In the genomic region with DNA sequence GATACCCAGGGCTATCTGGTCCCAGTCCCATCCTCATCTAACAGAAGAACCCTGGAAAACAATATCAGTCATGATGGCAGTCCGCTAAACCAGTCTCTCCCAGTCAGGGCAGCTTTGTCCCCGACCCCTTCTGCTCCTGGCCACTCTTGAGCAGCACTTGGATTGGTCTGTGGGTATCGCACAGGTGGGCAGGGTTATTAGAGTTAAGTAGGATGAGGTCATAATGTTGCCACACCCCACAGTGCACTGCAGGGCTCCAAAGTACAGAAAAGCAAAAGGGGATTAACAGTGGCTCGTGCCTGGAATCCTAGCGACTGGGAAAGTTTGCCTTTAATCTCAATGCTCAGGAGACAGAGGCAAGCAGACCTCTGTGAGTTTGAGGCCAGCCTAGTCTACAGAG, we compare ENCODE assay signal across 27 mouse cellular contexts. TPM values are rescaled to one million over a fixed set of nuclear protein-coding genes. Genes with fewer than 3 reads are reported as not detected.
DNase-seq lines count a peak whose midpoint lies in the region; ATAC-seq lines count a peak whose summit lies in the region.
"Had no signal": no experiment of that assay in that cellular context is flagged by ENCODE, and none has a peak within 500 bp of the region (broad histone marks: within the 10 kb centered on the region; RNA-seq: fewer than 3 reads in every experiment).

No protein-coding gene starts in this region.

- H3K27me3 ChIP-seq in heart, embryonic 15.5 days = no peaks in the 10 kb centered on the region
- no peaks in the 10 kb centered on the region for H3K27me3 ChIP-seq in embryonic facial prominence, embryonic 12.5 days
- H3K27me3 ChIP-seq in intestine, embryonic 16.5 days (replicated peaks; ENCODE audit: control insufficient read depth, insufficient read depth, low read length) = no peaks in the 10 kb centered on the region
- H3K27me3 ChIP-seq: CH12.LX; forebrain, embryonic 12.5 days; hindbrain, embryonic 15.5 days; kidney, embryonic 15.5 days; limb, embryonic 13.5 days had no signal

- H3K4me3 ChIP-seq in heart, embryonic 15.5 days = no peak overlapping the region
- H3K4me3 ChIP-seq in embryonic facial prominence, embryonic 12.5 days = no peak overlapping the region
- no peak overlapping the region for H3K4me3 ChIP-seq in intestine, embryonic 16.5 days (ENCODE audit: low read length)
- H3K4me3 ChIP-seq: forebrain, embryonic 12.5 days; gastrocnemius, adult 2 months; hindbrain, embryonic 15.5 days; kidney, embryonic 15.5 days; limb, embryonic 13.5 days had no signal

- H3K9ac ChIP-seq in heart, embryonic 15.5 days = no peak overlapping the region
- H3K9ac ChIP-seq in embryonic facial prominence, embryonic 12.5 days = no peak overlapping the region; the same call in 1 of the 2 replicates
- H3K9ac ChIP-seq in intestine, embryonic 16.5 days (ENCODE audit: low read depth, low read length) = no peak overlapping the region
- H3K9ac ChIP-seq: forebrain, embryonic 12.5 days; hindbrain, embryonic 15.5 days; kidney, embryonic 15.5 days; limb, embryonic 13.5 days had no signal

- no peaks in the 10 kb centered on the region for H3K9me3 ChIP-seq in heart, embryonic 15.5 days (replicated peaks)
- no peaks in the 10 kb centered on the region for H3K9me3 ChIP-seq in embryonic facial prominence, embryonic 12.5 days
- no peaks in the 10 kb centered on the region for H3K9me3 ChIP-seq in intestine, embryonic 16.5 days (ENCODE audit: control insufficient read depth, low read length)
- H3K9me3 ChIP-seq: hindbrain, embryonic 15.5 days; kidney, embryonic 15.5 days; limb, embryonic 13.5 days had no signal

- ATAC-seq in heart, embryonic 15.5 days (replicated peaks; ENCODE audit: insufficient number of reproducible peaks, insufficient read depth, low FRiP score, low read depth) = no peak
- ATAC-seq in embryonic facial prominence, embryonic 12.5 days (ENCODE audit: insufficient number of reproducible peaks, insufficient read depth, low FRiP score, low TSS enrichment) = no peak
- ATAC-seq in intestine, embryonic 16.5 days = peak; percentile 78
- no peak for ATAC-seq in activated CD4-positive, CD25-positive, alpha-beta regulatory T cell, adult 4 months

- H3K4me2 ChIP-seq in heart, embryonic 15.5 days = no peak overlapping the region
- H3K4me2 ChIP-seq in embryonic facial prominence, embryonic 12.5 days (replicated peaks) = no peak overlapping the region
- no peak overlapping the region for H3K4me2 ChIP-seq in intestine, embryonic 16.5 days (ENCODE audit: low read depth, low read length)
- H3K4me2 ChIP-seq: forebrain, embryonic 12.5 days; hindbrain, embryonic 15.5 days; kidney, embryonic 15.5 days; limb, embryonic 13.5 days had no signal

- H3K27ac ChIP-seq in heart, embryonic 15.5 days = peak overlapping the region; percentile 49; the same call in 1 of the 2 replicates
- H3K27ac ChIP-seq in embryonic facial prominence, embryonic 12.5 days = peak overlapping the region; percentile 55; the same call in 1 of the 2 replicates
- H3K27ac ChIP-seq in intestine, embryonic 16.5 days (ENCODE audit: low read length) = no peak overlapping the region
- H3K27ac ChIP-seq: forebrain, embryonic 12.5 days; gastrocnemius, adult 2 months; hindbrain, embryonic 15.5 days; kidney, embryonic 15.5 days; limb, embryonic 13.5 days had no signal

- DNase-seq in heart, adult 18-20 months = no peak
- peak; percentile 34 for DNase-seq in R1 (ENCODE audit: low read depth, low spot score)
- no peak for DNase-seq in ovary, postnatal 14 days (ENCODE audit: low spot score)
- DNase-seq: B cell, adult 2 months; cerebellum, adult 8-10 months; cerebellum, postnatal 36 days; kidney, adult 11 months; kidney, postnatal 36 days; lung, adult 18-20 months; midbrain, embryonic 14.5 days; thymus, postnatal 4 days had no signal

- H3K4me1 ChIP-seq in heart, embryonic 15.5 days (replicated peaks) = peaks cover 57% of the 10 kb centered on the region
- H3K4me1 ChIP-seq in embryonic facial prominence, embryonic 12.5 days = peaks cover 37% of the 10 kb centered on the region
- peaks cover 26% of the 10 kb centered on the region for H3K4me1 ChIP-seq in intestine, embryonic 16.5 days (ENCODE audit: control insufficient read depth, insufficient read depth, low read length)
- H3K4me1 ChIP-seq: hindbrain, embryonic 15.5 days had no signal

- H3K36me3 ChIP-seq in heart, embryonic 15.5 days = no peaks in the 10 kb centered on the region
- H3K36me3 ChIP-seq in embryonic facial prominence, embryonic 12.5 days = no peaks in the 10 kb centered on the region; the same call in 1 of the 2 replicates
- H3K36me3 ChIP-seq in intestine, embryonic 16.5 days (ENCODE audit: control insufficient read depth, insufficient read depth, low read length) = no peaks in the 10 kb centered on the region
- H3K36me3 ChIP-seq: forebrain, embryonic 12.5 days; G1E; hindbrain, embryonic 15.5 days; kidney, embryonic 15.5 days had no signal

- WGBS in heart, embryonic 15.5 days = 62% methylated on average over 5 of the region's 5 CpGs
- 43% methylated on average over 5 of the region's 5 CpGs for WGBS in embryonic facial prominence, embryonic 12.5 days
- WGBS in intestine, embryonic 16.5 days = 55% methylated on average over 5 of the region's 5 CpGs

RNA-seq across cellular contexts. Expression of gene Bmp7, which starts 17.5 kb away (rescaled TPM):
- 31.3 and 35.1 TPM in 2 replicates for polyA plus RNA-seq in heart, embryonic 15.5 days (2015; fragmentation: Nextera tagmentation; extraction: Ambion mirVana)
- total RNA-seq in heart, adult 18-20 months (2021) = 1 to 10 TPM; 1.1 to 1.3 TPM
- 28.4 and 30.1 TPM in 2 replicates for polyA plus RNA-seq in embryonic facial prominence, embryonic 12.5 days (2016; fragmentation: Nextera tagmentation; extraction: Ambion mirVana)
- 19.6 and 24.9 TPM in 2 replicates for polyA plus RNA-seq in intestine, embryonic 16.5 days (2015; fragmentation: Nextera tagmentation; extraction: Ambion mirVana)
- polyA plus RNA-seq in activated CD4-positive, CD25-positive, alpha-beta regulatory T cell, adult 4 months (2017; shearing (Covaris generic)) = 10 to 100 TPM; 11.5 to 17.0 TPM
- total RNA-seq: megakaryocyte-erythroid progenitor cell, adult 5-6 weeks had no signal
- polyA plus RNA-seq: G1E had no signal

RNA-seq across cellular contexts. Expression of gene Spo11, which starts 54.9 kb away (rescaled TPM):
- 0.74 TPM in 1 of 2 replicates, not detected in the other for polyA plus RNA-seq in heart, embryonic 15.5 days (2015; fragmentation: Nextera tagmentation; extraction: Ambion mirVana)
- total RNA-seq in heart, adult 18-20 months (2021) = not detected
- 1.2 and 2.9 TPM in 2 replicates for polyA plus RNA-seq in embryonic facial prominence, embryonic 12.5 days (2016; fragmentation: Nextera tagmentation; extraction: Ambion mirVana)
- polyA plus RNA-seq in intestine, embryonic 16.5 days (2015; fragmentation: Nextera tagmentation; extraction: Ambion mirVana) = 0.04 and 0.11 TPM in 2 replicates
- polyA plus RNA-seq in activated CD4-positive, CD25-positive, alpha-beta regulatory T cell, adult 4 months (2017; shearing (Covaris generic)) = 1 to 10 TPM; 3.5 to 5.2 TPM
- total RNA-seq: adrenal gland, postnatal 14 days; G1E; gastrocnemius, adult 2 months; gastrocnemius, postnatal 4 days; heart, postnatal 4 days had no signal
- polyA plus RNA-seq: G1E; heart, embryonic 14.5 days had no signal
